Mouse (Mus musculus) spleen, postnatal 4 days (tissue): ENCODE data around the gene BC048562.

ENCODE experiments used
- DNase-seq, 2 experiments: peaks; one replicate each; pipeline ENCODE4 v3.0.0; 2022; ENCODE audit warnings: low spot score in 2 of 2

Gene BC048562

GRCm38 (mm10) chr9:108450292-108451169 is 14.2 kb downstream of the BC048562 start:
- DNase-seq: no peak

- DNase-seq: peak in 1 of 2 experiments; percentile 64
Observed at GRCm38 (mm10) chr9:108451170-108451493, 14.8 kb downstream of the BC048562 start.

GRCm38 (mm10) chr9:108451519-108452160 is 15.4 kb downstream of the BC048562 start:
- no peak for DNase-seq

- DNase-seq: peak; percentile 86 to 98
Observed at GRCm38 (mm10) chr9:108452291-108452906, 16.1 kb downstream of the BC048562 start.

GRCm38 (mm10) chr9:108452911-108453310 is 16.6 kb downstream of the BC048562 start:
- DNase-seq: no peak

- no peak for DNase-seq
Observed at GRCm38 (mm10) chr9:108453458-108453857, 17.2 kb downstream of the BC048562 start.

- DNase-seq: no peak
Observed at GRCm38 (mm10) chr9:108454429-108454828, 18.1 kb downstream of the BC048562 start.

- DNase-seq: no peak
Observed at GRCm38 (mm10) chr9:108455747-108456571, 19.7 kb downstream of the BC048562 start.

- DNase-seq: no peak
Observed at GRCm38 (mm10) chr9:108456953-108457352, 20.7 kb downstream of the BC048562 start.

GRCm38 (mm10) chr9:108459939-108460318 is 23.6 kb downstream of the BC048562 start:
- no peak for DNase-seq

- peak; percentile 82 to 89 for DNase-seq
Observed at GRCm38 (mm10) chr9:108460319-108461178, 24.3 kb downstream of the BC048562 start, which contains the start of gene Ccdc71. Gene Ccdc71, plus strand, starts transcription at chr9:108460527.

- DNase-seq: no peak
Observed at GRCm38 (mm10) chr9:108461181-108461631, 24.9 kb downstream of the BC048562 start, which contains the start of gene Klhdc8b. Gene Klhdc8b, minus strand, starts transcription at chr9:108461581.

- DNase-seq: no peak
Observed at GRCm38 (mm10) chr9:108461675-108462074, 25.4 kb downstream of the BC048562 start.

- no peak for DNase-seq
Observed at GRCm38 (mm10) chr9:108462192-108462591, 25.9 kb downstream of the BC048562 start.

- no peak for DNase-seq
Observed at GRCm38 (mm10) chr9:108463713-108464112, 27.4 kb downstream of the BC048562 start.

GRCm38 (mm10) chr9:108466219-108466618 is 29.9 kb downstream of the BC048562 start:
- DNase-seq: no peak

GRCm38 (mm10) chr9:108469430-108469829 is 33.1 kb downstream of the BC048562 start:
- no peak for DNase-seq

- DNase-seq: no peak
Observed at GRCm38 (mm10) chr9:108469845-108470244, 33.6 kb downstream of the BC048562 start.

- DNase-seq: no peak
Observed at GRCm38 (mm10) chr9:108474528-108474927, 38.2 kb downstream of the BC048562 start.

- DNase-seq: peak; percentile 28 to 63
Observed at GRCm38 (mm10) chr9:108478638-108479156, 42.4 kb downstream of the BC048562 start.
